Mouse (Mus musculus) neural tube, embryonic 13.5 days (tissue): ENCODE results near the gene Dlg5. TPM values are rescaled to one million over a fixed set of nuclear protein-coding genes. Genes with fewer than 3 reads are reported as not detected.

Experiments
- ATAC-seq: fragments of 200-750 bp; cut with Nextera tagmentation; 2 replicates; pipeline ENCODE4 v1.8.0; 2017; ENCODE audit warnings: low read depth, mild to moderate bottlenecking, moderate TSS enrichment, moderate library complexity
- H3K27ac ChIP-seq: fragments of 300-500 bp; sonication (generic); replicated peaks from 2 replicates; pipeline ENCODE4 v1.5.1; 2015; ENCODE audit warnings: moderate library complexity, mild to moderate bottlenecking, inconsistent platforms
- H3K27me3 ChIP-seq: fragments of 300-500 bp; sonication (generic); 2 replicates; pipeline ENCODE4 v1.6.1; 2015; ENCODE audit warnings: mild to moderate bottlenecking, inconsistent platforms
- H3K36me3 ChIP-seq: fragments of 300-500 bp; sonication (generic); 2 replicates; pipeline ENCODE4 v1.6.1; 2015; ENCODE audit warnings: mild to moderate bottlenecking, inconsistent platforms
- H3K4me1 ChIP-seq: fragments of 300-500 bp; sonication (generic); replicated peaks from 2 replicates; pipeline ENCODE4 v1.6.1; 2015; ENCODE audit warnings: inconsistent platforms
- H3K4me2 ChIP-seq: fragments of 300-500 bp; sonication (generic); 2 replicates; pipeline ENCODE4 v1.6.1; 2015; ENCODE audit warnings: inconsistent platforms, mild to moderate bottlenecking, moderate library complexity
- H3K4me3 ChIP-seq: fragments of 300-500 bp; sonication (generic); 2 replicates; pipeline ENCODE4 v1.5.1; 2015; ENCODE audit warnings: mild to moderate bottlenecking, inconsistent platforms
- H3K9ac ChIP-seq: fragments of 300-500 bp; sonication (generic); 2 replicates; pipeline ENCODE4 v1.6.1; 2015; ENCODE audit warnings: moderate library complexity, mild to moderate bottlenecking, inconsistent platforms
- H3K9me3 ChIP-seq: fragments of 300-500 bp; sonication (generic); 2 replicates; pipeline ENCODE4 v1.6.1; 2016; ENCODE audit warnings: inconsistent platforms
- WGBS: fragments of 180-500 bp; shearing (Covaris S2); methylation state at CpG from one replicate; pipeline ENCODE4 v1.1.7; 2015; 5-methylcytosine and 5-hydroxymethylcytosine counted together
- microRNA-seq: library from miRNA; unstranded; fragments of <30 nt; microRNA quantifications from one replicate; pipeline ENCODE4, GENCODE M21; 2016
- polyA plus RNA-seq: library from polyadenylated mRNA; unstranded; fragments of >200 nt; fragmentation: Nextera tagmentation; extraction: Ambion mirVana; gene quantifications from 2 replicates; pipeline ENCODE4 v1.2.1, GENCODE M21; 2015

Gene Dlg5
- polyA plus RNA-seq, 1 experiment from 2014 or later, result 19.1 TPM

DNA sequence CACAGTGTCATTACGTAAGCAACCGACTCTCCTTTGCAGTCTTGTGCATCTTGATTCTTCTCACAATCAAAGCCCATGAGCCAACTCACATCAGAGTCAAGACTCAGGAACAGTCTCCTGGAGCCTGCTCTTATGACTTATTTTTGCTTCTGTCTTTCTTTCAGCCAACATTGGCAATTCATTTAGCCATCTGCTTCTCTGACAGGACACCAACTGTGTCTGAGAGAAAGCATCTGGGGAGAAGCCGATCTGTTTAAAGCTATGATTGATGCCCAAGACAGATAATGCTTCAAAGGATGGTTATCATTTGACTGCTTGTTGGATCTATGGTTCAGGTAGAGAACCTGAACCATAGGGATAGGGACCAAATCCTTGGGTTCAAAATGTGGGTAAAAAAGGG lies 153.3 kb downstream of the Dlg5 start:
- Histone ChIP-seq H3K9me3 (no peaks in the 10 kb centered on the region), H3K4me1 (no peaks in the 10 kb centered on the region), H3K4me2 (no peak overlapping the region), H3K36me3 (no peaks in the 10 kb centered on the region), H3K4me3 (no peak overlapping the region), H3K27me3 (no peaks in the 10 kb centered on the region), H3K27ac (no peak overlapping the region), H3K9ac (no peak overlapping the region)
- no peak for ATAC-seq
- WGBS, result 91% methylated on average over 3 of the region's 3 CpGs

DNA sequence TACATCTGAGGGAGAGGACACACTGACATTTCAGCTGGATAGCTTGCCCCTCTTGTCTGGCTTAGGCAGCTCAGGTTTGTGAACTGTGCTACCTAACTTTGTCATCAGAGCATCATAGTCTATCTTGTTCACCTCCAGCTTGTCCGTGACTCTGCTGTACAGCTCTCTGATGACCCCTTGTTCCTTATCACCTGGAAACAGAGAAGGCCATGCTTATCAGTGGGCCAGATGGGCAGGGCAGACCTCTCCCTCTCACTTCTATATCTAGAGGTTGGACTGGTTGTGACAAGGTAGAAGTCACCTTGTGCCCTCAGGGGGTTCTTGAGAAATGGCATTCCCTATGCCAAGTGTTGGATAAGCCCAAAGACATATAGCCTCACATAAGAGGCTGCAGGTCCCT lies 154.9 kb downstream of the Dlg5 start:
- WGBS, result 91% methylated on average over 1 of the region's 1 CpGs
- Histone ChIP-seq H3K4me2 (no peak overlapping the region), H3K4me3 (no peak overlapping the region), H3K9ac (no peak overlapping the region), H3K9me3 (no peaks in the 10 kb centered on the region), H3K27me3 (no peaks in the 10 kb centered on the region), H3K4me1 (no peaks in the 10 kb centered on the region), H3K36me3 (no peaks in the 10 kb centered on the region), H3K27ac (no peak overlapping the region)
- no peak for ATAC-seq

DNA sequence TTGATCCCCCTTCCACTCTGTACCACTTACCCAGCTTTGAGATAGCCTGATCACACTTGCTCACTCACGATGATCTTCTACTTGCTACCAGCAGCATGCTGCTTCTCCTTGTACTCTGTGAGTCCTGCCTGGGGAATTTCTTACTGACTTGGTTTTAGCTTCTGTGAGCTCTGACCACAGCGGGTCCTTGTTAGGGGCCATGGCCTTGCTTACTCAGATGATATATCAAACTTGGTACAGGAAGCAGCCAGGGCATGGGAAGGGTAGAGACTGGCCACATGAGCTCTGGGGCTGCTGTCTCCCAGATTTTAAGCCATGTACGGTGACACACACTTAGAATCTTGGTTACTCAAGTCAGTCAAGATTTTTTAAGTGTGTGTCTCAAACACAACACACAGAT lies 156.5 kb downstream of the Dlg5 start:
- H3K4me3 ChIP-seq, result no peak overlapping the region
- H3K27me3 ChIP-seq, result no peaks in the 10 kb centered on the region
- no peak overlapping the region for H3K9ac ChIP-seq
- H3K36me3 ChIP-seq, result no peaks in the 10 kb centered on the region
- no peaks in the 10 kb centered on the region for H3K9me3 ChIP-seq
- H3K27ac ChIP-seq, result no peak overlapping the region
- no peaks in the 10 kb centered on the region for H3K4me1 ChIP-seq
- H3K4me2 ChIP-seq, result no peak overlapping the region
- no peak for ATAC-seq
- WGBS, result 91% methylated on average over 3 of the region's 3 CpGs

DNA sequence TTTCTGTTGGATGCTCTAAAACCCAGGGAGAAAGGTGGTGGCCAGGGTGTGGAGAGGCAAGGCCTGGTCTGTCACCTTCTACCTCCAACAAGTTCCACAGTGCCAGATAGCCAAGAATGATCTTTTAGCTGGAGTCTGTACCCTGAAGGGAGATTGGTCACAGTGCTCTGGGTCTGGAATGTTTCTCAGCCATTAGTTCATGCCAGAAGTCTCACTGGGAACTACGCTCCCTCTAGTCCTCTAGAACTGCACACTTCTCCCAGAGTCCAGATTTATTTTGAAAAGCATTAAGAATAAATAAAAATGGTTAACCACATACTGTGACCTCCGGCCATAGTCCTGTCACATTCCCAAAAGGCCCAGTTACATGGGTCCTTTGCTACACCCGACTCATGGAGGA lies 158.3 kb downstream of the Dlg5 start:
- WGBS, result 86% methylated on average over 3 of the region's 3 CpGs
- no peak overlapping the region for H3K9ac ChIP-seq
- no peak for ATAC-seq
- H3K27ac ChIP-seq, result no peak overlapping the region
- H3K9me3 ChIP-seq, result no peaks in the 10 kb centered on the region
- peaks cover 1% of the 10 kb centered on the region; the same call in 1 of the 2 replicates for H3K4me1 ChIP-seq
- H3K4me3 ChIP-seq, result no peak overlapping the region
- H3K36me3 ChIP-seq, result no peaks in the 10 kb centered on the region
- H3K4me2 ChIP-seq, result no peak overlapping the region
- H3K27me3 ChIP-seq, result no peaks in the 10 kb centered on the region

DNA sequence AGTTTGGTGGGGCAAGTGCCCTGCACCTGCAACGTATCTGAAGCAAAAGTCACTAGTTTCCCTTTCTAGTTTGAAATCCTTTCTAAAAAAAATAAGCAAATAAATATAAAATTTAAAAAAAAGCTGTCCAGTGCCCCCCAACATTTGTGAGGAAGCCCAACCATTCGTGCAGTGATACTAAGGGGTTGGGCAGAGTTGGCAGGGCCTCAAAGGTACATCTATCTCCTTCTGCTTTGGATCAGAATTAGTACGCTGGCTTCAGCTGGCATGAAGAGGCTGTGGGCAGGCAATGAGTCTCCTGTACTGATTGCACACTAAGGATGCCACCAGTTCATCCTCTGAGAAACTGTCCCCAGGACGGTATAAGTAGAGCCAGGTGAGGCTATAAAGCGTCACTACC lies 159.2 kb downstream of the Dlg5 start:
- WGBS, result 78% methylated on average over 5 of the region's 5 CpGs
- Histone ChIP-seq H3K27ac (no peak overlapping the region), H3K4me2 (no peak overlapping the region), H3K36me3 (no peaks in the 10 kb centered on the region), H3K27me3 (no peaks in the 10 kb centered on the region), H3K9me3 (no peaks in the 10 kb centered on the region), H3K9ac (no peak overlapping the region), H3K4me3 (no peak overlapping the region), H3K4me1 (peaks cover 9% of the 10 kb centered on the region)
- ATAC-seq, result no peak

Small RNAs within 50 kb of the gene (microRNA-seq; reads per million reads assigned to microRNA genes)
- not detected for gene Mir7210

Other genes starting within 250 kb of the Dlg5 start
- 13.1 and 14.6 TPM in 2 replicates for gene Kcnma1, start 231.4 kb downstream of the Dlg5 start, polyA plus RNA-seq
- not detected in 2 replicates for gene E330034G19Rik, start 47.3 kb upstream of the Dlg5 start, polyA plus RNA-seq
- 18.3 and 22.8 TPM in 2 replicates for gene Polr3a, start 241.1 kb upstream of the Dlg5 start, polyA plus RNA-seq
- 669 and 687 TPM in 2 replicates for gene Rps24, start 241.2 kb upstream of the Dlg5 start, polyA plus RNA-seq